Mouse (Mus musculus) left cerebral cortex, adult 9 months (tissue): ENCODE measurements around the gene Kmt2b.

Experiments
- DNase-seq, 2 experiments: peaks; one replicate each; pipeline ENCODE4 v3.0.0; 2022; ENCODE audit warnings: low spot score in 2 of 2

Kmt2b gene

DNA sequence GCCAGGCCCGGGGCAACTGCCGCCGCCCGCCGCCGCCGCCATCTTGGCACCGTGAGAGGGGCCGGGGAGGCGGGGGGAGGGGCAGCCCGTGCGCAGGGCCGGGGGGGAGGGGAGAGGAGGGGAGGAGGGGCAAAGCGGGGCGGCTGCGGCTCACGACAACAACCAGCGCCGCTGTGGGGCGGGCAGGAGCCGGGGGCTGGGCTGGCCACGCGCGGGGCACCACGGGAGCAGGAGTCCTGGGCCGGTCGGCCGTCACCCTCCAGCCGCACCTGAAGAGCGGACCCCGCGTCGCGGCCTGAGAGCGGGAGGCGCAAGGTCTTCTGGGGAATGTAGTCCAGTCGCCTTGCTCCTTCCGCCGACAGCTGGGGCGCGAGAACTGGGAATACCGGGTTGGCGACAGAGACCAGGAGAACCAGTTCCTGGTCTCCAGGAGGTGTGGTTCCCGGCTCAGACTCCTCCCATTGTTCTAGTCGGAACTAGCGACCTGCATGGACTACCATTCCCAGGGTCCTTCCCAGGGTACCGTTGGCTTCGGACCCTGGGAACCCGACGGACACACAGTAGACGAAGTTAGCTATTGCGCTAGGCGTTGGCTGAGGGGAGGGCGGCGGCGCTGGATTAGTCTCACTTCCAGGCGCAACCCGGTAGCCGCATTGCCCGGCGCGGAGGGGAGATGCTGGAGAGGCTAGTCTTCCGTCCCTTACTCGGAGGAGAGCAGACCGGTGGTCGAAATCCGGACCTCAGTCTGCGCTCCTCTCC is at the start of gene Kmt2b:
Gene Kmt2b, minus strand, starts transcription at position 51 of the 759 bp plus-strand sequence.
- peak; percentile 96 to 97 for DNase-seq

DNA sequence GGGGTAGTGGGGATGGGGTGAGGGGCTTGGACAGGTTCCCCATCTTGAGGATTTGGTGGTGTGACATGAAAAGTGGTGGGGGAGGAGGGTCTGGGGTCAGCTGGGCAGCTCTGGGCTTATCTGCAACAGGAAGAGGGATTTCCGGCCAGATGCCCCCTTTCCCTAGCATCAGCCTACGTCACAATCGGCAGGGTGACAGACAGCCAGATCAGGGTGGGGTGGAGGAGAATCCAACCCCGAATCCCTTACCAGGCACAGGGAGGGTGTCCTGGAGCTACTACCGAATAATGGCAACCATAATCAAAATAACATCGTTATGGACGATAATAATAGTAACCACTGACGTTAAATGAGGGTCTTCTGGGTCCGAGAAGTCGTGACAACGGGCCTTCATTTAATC is 47.9 kb upstream of the Kmt2b start:
- no peak for DNase-seq

DNA sequence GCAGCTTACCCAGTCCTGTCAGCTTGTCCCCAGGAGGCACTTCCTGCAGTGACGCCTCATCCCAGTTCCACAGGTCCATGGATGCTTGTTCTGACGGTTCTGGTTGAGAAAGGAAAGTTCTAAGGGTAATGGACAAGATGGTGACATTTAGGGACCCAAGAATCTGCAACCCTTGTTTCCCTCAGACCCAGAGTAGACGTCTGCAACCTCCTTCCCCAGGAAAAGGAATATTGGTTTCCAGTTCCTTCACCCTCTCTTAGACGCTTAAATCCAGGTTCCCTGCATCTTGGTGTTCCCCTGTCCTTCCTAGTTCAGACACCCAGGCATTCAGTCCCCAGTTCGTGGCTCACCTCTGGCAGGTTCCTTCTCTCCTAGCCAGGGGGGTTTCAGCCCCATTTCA is 47.2 kb upstream of the Kmt2b start, which contains the start of gene Etv2:
Gene Etv2, minus strand, starts transcription at position 101 of the 400 bp plus-strand sequence.
- DNase-seq, result no peak

GRCm38 (mm10) chr7:30634621-30635020 is 46.1 kb upstream of the Kmt2b start:
- DNase-seq, result peak in 1 of 2 experiments; percentile 14

DNA sequence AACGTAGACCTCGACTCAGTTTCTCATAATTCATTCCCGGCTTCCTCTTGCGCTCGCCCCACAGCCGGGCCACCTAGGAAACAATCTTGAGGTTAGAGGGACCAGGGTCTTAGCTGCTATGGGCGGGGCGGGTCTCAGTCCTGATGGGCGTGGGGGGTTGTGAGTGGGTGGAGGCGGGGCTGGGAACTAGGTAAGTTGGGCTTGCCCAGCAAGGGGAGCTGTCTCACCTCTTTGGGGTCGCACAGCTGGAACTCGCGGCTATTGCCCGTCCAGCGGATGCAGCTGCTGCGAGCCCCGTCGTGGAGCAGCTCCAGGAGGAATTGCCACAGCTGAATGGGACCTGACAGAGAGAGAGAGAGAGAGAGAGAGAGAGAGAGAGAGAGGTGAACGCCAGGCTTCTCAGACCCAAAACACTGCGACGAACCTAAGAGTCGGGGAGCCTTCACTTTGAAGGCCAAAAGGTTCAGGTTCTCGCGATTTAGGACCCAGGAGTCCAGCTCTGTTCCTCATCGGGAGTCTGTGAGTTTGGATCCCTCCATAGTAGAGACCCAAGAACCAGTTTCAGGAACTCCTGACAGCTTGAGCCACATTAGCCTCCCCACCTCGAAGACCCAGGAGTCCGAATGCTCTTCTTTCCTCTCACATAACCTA is 45.4 kb upstream of the Kmt2b start:
- no peak for DNase-seq

GRCm38 (mm10) chr7:30629013-30629412 is 40.5 kb upstream of the Kmt2b start:
- DNase-seq, result no peak

DNA sequence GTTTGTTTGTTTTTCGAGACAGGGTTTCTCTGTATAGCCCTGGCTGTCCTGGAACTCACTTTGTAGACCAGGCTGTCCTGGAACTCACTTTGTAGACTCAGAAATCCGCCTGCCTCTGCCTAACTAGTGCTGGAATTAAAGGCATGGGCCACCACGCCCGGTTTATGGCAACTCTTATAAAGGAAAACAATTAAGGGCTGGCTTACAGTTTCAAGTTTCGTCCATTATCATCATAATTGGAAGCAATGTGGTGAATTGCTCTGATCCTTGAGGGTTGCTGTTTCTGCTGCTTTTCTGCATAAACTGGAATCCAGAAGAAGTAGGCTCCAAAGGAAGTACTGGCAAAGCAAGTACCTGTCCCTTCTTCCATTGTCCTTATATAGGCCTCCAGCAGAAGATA is 38.1 kb upstream of the Kmt2b start:
- no peak for DNase-seq

DNA sequence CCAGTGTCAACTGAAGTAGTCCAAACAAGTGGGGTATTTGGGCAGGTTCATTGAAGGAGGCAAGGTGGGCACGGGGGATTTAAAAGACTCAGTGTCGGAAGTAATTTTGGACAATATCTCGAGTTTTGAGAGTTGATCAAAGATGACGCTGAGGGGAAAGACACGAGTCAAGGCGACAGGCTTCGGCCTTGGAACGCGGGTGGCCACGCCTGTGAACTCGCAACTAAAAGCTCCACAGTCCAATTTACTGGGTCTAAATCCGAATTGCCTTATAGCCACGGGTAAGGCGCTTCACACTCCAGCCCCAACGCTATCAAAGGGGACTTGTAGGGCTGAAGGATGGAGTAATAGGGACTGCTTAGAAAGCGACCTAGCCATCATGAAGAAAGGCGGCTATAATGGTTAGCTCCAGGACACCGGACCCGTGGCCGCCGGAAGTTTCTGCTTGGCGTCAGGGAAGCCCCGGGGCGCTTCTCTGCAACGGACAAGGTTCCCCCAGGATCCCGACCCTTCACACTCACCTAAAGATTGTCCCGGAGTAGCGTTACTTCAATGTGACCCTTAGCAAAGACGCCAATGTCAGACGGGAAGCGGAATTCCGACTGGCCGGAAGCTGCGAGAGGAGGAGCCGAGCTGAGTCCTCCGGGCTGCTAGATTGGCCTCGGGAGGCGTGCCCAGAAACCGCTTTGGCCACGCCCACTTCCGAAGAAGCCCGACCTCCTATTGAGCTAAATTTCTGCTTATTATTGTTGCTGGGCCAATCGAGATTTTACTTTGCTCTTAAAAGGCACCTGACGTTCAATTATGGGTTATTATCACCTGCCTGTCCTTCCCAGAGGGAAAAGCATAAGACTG is 37.2 kb upstream of the Kmt2b start, which contains the start of gene Cox6b1:
Gene Cox6b1, minus strand, starts transcription at position 622 of the 855 bp plus-strand sequence.
- peak; percentile 75 to 85 for DNase-seq

DNA sequence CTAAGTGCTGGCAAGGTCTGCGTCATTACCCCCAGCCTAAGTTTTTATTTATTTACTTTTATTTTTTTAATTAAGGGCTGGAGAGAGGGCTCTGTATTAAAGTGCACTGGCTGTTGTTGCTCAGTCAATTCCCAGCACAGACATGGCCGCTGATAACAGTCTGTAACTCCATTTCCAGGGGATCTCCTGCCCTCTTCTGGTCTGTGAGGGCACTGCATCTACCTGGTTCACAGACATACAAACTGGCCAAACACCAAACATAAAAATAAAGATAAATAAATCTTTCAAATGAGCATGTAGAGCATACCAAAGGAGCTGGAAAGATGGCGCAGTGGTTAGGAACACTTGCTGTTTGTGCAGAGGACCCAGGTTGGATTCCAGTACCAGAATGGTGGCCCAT is 30.7 kb upstream of the Kmt2b start:
- DNase-seq, result no peak

GRCm38 (mm10) chr7:30618658-30619057 is 30.1 kb upstream of the Kmt2b start:
- DNase-seq, result no peak

GRCm38 (mm10) chr7:30615049-30615760 is 26.7 kb upstream of the Kmt2b start:
- no peak for DNase-seq

- no peak for DNase-seq
Measured at GRCm38 (mm10) chr7:30614454-30614853, 25.9 kb upstream of the Kmt2b start.

DNA sequence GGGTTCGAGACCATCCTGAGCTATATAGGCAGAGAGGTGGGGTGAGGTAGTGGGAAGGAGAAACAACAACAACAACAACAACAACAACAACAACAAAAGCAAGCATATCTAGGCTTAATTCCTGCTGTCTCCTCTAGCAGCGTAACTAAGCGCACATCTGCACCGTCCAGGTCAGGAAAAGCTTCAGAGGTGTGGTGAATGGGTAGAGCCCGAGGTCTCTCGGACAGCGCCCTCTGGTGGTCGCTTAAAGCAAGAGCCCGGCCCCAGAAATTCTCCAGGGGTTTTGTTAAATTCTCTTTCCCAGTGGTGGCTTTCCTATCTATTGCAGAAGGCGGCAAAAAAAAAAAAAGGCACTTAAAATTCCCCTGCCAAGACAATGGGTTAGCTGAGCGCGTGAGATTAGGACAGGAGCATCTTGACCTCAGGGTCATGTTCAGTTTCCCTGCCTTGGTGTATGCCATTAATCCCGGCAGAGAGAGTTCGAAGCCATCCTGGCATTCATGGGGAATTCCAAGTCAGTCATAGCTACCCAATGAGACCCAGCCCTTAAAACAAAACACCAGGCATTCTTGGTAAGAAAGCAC is 25.1 kb upstream of the Kmt2b start:
- DNase-seq, result peak in 1 of 2 experiments; percentile 55

GRCm38 (mm10) chr7:30612654-30613402 is 24.3 kb upstream of the Kmt2b start, which contains the start of gene Upk1a:
Gene Upk1a (minus strand): TSS chr7:30612847.
- DNase-seq, result no peak

DNA sequence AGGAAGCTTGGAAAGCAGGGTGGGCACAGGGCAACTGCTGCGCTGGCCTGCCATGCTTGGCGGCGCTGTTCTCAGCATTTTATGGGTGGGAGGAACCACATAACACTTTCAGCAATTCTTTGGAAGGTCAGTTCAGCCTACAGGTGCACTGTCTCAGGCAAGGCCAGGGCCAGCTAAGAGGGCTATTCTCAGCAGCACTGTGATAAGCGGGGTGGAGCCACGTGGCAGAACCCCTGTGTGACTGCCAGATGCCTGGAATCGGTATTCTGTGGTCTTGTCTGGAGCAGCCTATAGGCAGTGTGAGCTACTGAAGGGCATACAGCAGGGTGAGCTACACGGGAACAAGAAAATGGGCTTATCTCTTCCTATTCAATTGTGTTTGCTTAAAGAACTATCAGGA is 21.5 kb upstream of the Kmt2b start:
- no peak for DNase-seq

GRCm38 (mm10) chr7:30608476-30608875 is 19.9 kb upstream of the Kmt2b start:
- DNase-seq, result no peak

DNA sequence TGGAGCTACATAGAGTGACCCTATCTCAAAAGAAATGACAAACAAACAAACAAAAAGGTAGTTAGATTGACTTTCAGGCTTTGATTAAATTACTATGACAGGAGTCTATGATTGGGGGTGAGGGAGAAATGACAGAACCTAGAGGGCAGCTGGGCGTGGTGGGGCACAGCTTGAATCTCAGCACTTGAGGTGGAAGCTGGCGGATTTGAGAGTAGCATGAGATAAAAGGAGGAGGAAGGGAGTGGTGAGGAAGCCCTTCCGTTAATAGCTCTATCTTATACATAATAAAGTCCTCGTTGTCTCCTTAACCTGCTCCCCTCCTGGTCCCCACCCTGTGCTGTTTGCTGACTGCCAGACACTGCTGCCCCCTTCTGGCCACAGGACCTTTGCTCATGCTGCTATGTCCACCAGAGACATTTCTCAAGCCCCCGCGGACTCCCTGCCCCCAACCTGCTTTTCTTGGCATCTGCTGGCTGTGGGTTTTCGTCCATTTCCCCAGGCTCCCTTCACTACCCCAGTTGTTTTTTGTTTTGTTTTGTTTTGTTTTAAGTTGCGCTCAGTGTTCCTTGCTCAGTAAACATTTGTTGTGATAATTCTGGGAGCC is 19.3 kb upstream of the Kmt2b start:
- DNase-seq, result no peak

DNA sequence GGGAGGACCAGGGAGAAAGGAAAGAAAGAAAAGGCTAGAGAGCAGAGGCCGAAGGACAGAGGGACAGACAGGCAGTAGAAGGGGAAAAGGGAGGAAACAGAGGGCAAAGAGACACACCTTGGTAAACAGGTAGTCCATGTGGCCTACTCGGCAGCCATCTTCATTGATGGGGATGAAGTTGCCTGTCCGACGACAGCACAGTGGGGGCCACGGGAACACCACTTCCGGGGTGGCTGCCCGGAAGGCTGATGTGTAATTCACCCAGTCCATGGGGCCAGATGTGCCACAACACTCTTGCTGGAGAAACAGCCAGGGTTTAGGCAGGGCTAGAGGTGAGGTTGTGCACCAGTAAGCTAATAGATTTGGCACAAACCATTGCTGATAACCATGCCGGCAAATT is 16.4 kb upstream of the Kmt2b start:
- no peak for DNase-seq

- no peak for DNase-seq
Measured at GRCm38 (mm10) chr7:30604424-30604823, 15.9 kb upstream of the Kmt2b start.

GRCm38 (mm10) chr7:30602583-30602982 is 14.1 kb upstream of the Kmt2b start:
- no peak for DNase-seq
